Mouse (Mus musculus) kidney, embryonic 14.5 days (tissue): Measurements from ENCODE around the gene Ptprn. TPM values are rescaled to one million over a fixed set of nuclear protein-coding genes. Genes with fewer than 3 reads are reported as not detected.

ENCODE experiments used
- ATAC-seq: fragments of 200-750 bp; cut with Nextera tagmentation; 2 replicates; pipeline ENCODE4 v1.8.0; 2017; ENCODE audit warnings: moderate number of reproducible peaks, mild to moderate bottlenecking, moderate TSS enrichment, moderate library complexity; ENCODE audit not compliant: low FRiP score, low TSS enrichment
- H3K27ac ChIP-seq: fragments of 300-500 bp; sonication (generic); 2 replicates; pipeline ENCODE4 v1.5.1; 2014; ENCODE audit warnings: low read depth, mild to moderate bottlenecking, low read length, moderate library complexity, mixed read lengths
- H3K27me3 ChIP-seq: fragments of 300-500 bp; sonication (generic); 2 replicates; pipeline ENCODE4 v1.6.1; 2014; ENCODE audit warnings: mild to moderate bottlenecking, low read length; ENCODE audit not compliant: control insufficient read depth, insufficient read depth
- H3K36me3 ChIP-seq: fragments of 300-500 bp; sonication (generic); 2 replicates; pipeline ENCODE4 v1.6.1; 2014; ENCODE audit warnings: low read length, mixed read lengths; ENCODE audit not compliant: control insufficient read depth, insufficient read depth
- H3K4me1 ChIP-seq: fragments of 300-500 bp; sonication (generic); 2 replicates; pipeline ENCODE4 v1.6.1; 2014; ENCODE audit warnings: low read length, mixed read lengths; ENCODE audit not compliant: control insufficient read depth, insufficient read depth
- H3K4me2 ChIP-seq: fragments of 300-500 bp; sonication (generic); replicated peaks from 2 replicates; pipeline ENCODE4 v1.6.1; 2014; ENCODE audit warnings: low read depth, mild to moderate bottlenecking, low read length
- H3K4me3 ChIP-seq: fragments of 300-500 bp; sonication (generic); 2 replicates; pipeline ENCODE4 v1.5.1; 2014; ENCODE audit warnings: mild to moderate bottlenecking, low read length
- H3K9ac ChIP-seq: fragments of 300-500 bp; sonication (generic); 2 replicates; pipeline ENCODE4 v1.6.1; 2014; ENCODE audit warnings: low read depth, mild to moderate bottlenecking, low read length, moderate library complexity
- H3K9me3 ChIP-seq: fragments of 300-500 bp; sonication (generic); 2 replicates; pipeline ENCODE4 v1.6.1; 2016; ENCODE audit warnings: low read length; ENCODE audit not compliant: control insufficient read depth
- WGBS: fragments of 180-500 bp; shearing (Covaris S2); extraction: QIAGEN DNeasy Blood & Tissue Kit; methylation state at CpG from one replicate; pipeline ENCODE4 v1.1.7; 2014; 5-methylcytosine and 5-hydroxymethylcytosine counted together
- polyA plus RNA-seq: library from polyadenylated mRNA; unstranded; fragments of >200 nt; fragmentation: Nextera tagmentation; extraction: Ambion mirVana; gene quantifications from 2 replicates; pipeline ENCODE4 v1.2.1, GENCODE M21; 2014

Gene Ptprn
- polyA plus RNA-seq, 1 experiment from 2014 or later: 0.08 TPM

DNA sequence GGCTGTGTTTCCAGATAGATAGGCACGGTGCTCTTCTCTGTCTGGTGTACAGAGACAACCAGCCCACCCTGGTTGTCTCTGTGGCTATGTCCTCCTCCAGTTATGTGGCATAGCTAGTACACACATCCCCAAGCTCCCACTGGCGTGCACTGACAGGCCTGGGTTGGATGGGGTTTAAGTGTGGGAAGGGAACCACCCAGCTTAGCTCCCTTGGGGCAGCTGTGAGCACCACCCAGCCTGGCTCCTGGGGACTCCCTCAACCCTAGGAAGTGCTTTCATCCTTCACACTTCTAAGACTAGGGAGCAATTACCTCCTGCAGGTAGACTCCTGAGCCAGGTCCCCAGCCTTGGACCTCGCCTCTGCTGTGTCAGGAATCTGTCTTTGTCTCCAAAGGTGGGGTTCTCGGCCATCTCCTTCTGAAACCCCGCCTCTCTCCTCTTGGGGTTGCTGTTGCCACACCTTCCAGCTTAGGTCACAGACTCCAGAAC, 32.6 kb downstream of the Ptprn start, which contains the start of gene A630095N17Rik:
Gene A630095N17Rik (minus strand): TSS at position 439 of the 489 bp plus-strand sequence.
- Histone ChIP-seq H3K9ac (no peak within 1 kb of the TSS), H3K9me3 (no peaks in the 10 kb centered on the region), H3K4me1 (peaks cover 6% of the 10 kb centered on the region), H3K4me2 (no peak within 1 kb of the TSS), H3K27ac (no peak within 1 kb of the TSS), H3K4me3 (no peak within 1 kb of the TSS), H3K36me3 (no peaks in the 10 kb centered on the region), H3K27me3 (no peaks in the 10 kb centered on the region)
- WGBS: 71% methylated on average over 5 of the region's 5 CpGs
- no peak for ATAC-seq

DNA sequence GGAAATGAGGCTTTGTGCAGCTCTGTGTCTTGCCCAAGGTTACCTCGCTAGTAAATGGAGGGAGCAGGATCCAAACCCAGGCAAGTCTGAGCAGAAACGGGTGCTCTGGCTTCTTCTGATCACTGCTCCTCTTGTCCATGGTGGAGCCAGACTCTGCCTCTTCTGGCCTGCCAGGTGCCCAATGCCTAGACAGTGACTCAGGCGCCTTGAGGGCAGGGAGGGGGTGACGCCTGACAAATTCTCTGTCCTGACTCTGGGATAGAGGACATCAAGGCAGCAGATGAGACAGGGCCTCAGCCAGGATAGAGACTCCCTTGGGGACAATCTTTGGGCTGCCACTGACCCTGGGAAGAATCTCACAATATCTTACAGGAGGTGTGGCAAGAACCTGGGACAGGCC, 33.1 kb downstream of the Ptprn start:
- peaks cover 5% of the 10 kb centered on the region; the same call in 1 of the 2 replicates for H3K4me1 ChIP-seq
- H3K27me3 ChIP-seq: no peaks in the 10 kb centered on the region
- no peaks in the 10 kb centered on the region for H3K9me3 ChIP-seq
- WGBS: 86% methylated on average over 4 of the region's 4 CpGs
- no peak overlapping the region for H3K4me2 ChIP-seq
- H3K9ac ChIP-seq: no peak overlapping the region
- no peaks in the 10 kb centered on the region for H3K36me3 ChIP-seq
- no peak overlapping the region for H3K4me3 ChIP-seq
- no peak overlapping the region for H3K27ac ChIP-seq
- no peak for ATAC-seq

DNA sequence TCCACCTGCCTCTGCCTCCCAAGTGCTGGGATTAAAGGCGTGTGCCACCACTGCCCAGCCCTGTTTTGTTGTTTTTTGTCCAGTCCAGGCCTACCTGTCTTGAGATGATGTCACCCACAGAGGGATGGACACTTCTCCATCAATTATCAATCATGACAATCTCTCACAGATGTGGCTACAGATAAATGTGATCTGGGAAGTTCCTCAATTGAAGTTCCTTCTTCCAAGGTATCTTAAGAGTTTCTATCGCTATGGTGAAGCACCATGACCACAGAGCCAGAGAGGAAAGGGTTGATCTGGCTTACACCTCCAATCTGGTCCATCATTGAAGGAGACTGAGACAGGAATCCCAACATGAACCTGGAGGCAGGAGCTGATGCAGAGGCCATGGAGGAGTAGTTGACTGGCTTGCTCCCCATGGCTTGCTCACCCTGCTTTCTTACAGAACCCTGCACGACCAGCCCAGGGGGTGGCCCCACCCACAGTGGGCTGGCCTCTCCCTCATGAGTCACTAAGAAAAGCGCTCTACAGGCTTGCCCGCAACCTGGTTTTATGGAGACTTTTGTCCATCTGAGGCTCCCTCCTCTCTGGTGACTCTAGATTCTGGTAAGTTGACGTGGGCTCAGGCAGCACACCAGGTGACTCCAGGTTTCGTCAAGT, 33.8 kb downstream of the Ptprn start:
- H3K27ac ChIP-seq: no peak overlapping the region
- no peaks in the 10 kb centered on the region for H3K27me3 ChIP-seq
- H3K4me2 ChIP-seq: no peak overlapping the region
- no peak overlapping the region for H3K4me3 ChIP-seq
- 72% methylated on average over 7 of the region's 7 CpGs for WGBS
- no peak overlapping the region for H3K9ac ChIP-seq
- H3K4me1 ChIP-seq: no peaks in the 10 kb centered on the region; the same call in 1 of the 2 replicates
- H3K9me3 ChIP-seq: no peaks in the 10 kb centered on the region
- ATAC-seq: no peak
- no peaks in the 10 kb centered on the region for H3K36me3 ChIP-seq

DNA sequence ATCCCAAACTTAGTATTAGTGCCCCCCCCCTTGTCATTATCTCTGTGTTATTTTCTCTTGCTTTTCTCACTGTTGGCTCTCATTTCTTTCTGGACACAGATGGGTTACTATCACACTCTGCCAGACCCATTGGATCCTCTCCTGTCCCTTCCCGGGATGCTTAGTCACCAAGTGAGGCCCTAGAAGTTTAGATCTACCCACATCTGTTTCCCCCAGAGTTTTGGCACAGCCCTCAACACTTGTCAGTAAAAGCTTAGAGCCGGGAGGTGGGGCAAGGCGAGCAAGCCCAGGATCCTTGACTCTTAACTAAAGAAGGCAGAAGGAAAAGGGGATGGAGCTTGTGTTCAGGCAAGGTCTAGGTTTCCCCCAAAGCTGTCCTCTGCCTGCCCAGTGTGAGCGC, 35.1 kb downstream of the Ptprn start:
- no peak overlapping the region for H3K4me2 ChIP-seq

DNA sequence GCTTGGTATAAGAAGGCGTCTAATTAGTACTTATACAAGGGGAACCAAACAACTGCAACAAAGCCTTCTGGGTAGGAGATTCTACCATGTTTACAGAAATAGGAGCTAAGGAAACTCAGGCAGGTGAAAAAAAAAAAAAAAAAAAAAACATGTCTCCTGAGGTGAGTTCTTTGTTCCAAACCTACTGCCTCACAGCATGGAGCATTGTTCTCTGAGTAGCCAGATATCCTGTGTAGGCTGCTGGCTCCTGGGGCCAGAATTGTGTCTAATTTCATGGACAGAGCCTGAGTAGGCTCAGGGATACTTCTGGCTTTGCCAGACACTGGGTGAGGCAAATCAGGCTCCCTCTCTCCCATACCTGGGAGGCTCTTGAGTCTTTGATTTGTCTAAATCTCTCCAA, 36.6 kb downstream of the Ptprn start:
- no peak overlapping the region for H3K4me3 ChIP-seq
- no peaks in the 10 kb centered on the region for H3K36me3 ChIP-seq
- no peaks in the 10 kb centered on the region for H3K27me3 ChIP-seq
- 83% methylated on average over 1 of the region's 1 CpGs for WGBS
- H3K27ac ChIP-seq: no peak overlapping the region
- H3K4me2 ChIP-seq: no peak overlapping the region
- H3K4me1 ChIP-seq: no peaks in the 10 kb centered on the region
- H3K9ac ChIP-seq: no peak overlapping the region
- no peak for ATAC-seq
- H3K9me3 ChIP-seq: no peaks in the 10 kb centered on the region

More for the DNA sequence above, 35.1 kb downstream of the Ptprn start:
- Histone ChIP-seq H3K36me3 (no peaks in the 10 kb centered on the region), H3K4me3 (no peak overlapping the region), H3K9ac (no peak overlapping the region), H3K27me3 (no peaks in the 10 kb centered on the region), H3K4me1 (no peaks in the 10 kb centered on the region), H3K27ac (no peak overlapping the region), H3K9me3 (no peaks in the 10 kb centered on the region)
- WGBS: 75% methylated on average over 4 of the region's 4 CpGs
- ATAC-seq: no peak

DNA sequence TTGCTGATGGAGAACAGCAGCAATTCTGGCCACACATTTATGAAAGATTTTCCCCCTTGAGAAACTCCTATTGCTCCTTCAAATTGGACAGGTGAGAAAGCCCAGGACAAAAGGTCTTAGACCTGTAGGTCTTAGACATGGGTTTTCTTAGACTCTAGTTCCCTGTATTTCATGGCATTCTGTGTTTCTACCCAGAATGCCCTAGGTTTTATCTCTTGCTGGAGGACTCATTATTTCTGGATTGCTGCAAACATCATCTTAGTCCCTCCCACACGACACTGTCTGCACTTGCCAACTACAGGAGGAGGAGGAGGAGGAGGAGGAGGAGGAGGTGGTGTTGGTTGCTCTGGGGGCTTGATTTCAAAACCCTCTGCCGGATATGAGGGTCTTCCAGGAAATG, 38.2 kb downstream of the Ptprn start:
- no peaks in the 10 kb centered on the region for H3K36me3 ChIP-seq
- H3K4me2 ChIP-seq: no peak overlapping the region
- H3K27ac ChIP-seq: no peak overlapping the region
- ATAC-seq: no peak
- no peaks in the 10 kb centered on the region for H3K4me1 ChIP-seq
- H3K4me3 ChIP-seq: no peak overlapping the region
- no peaks in the 10 kb centered on the region for H3K27me3 ChIP-seq
- H3K9ac ChIP-seq: no peak overlapping the region
- WGBS: 42% methylated on average over 2 of the region's 2 CpGs
- H3K9me3 ChIP-seq: no peaks in the 10 kb centered on the region

DNA sequence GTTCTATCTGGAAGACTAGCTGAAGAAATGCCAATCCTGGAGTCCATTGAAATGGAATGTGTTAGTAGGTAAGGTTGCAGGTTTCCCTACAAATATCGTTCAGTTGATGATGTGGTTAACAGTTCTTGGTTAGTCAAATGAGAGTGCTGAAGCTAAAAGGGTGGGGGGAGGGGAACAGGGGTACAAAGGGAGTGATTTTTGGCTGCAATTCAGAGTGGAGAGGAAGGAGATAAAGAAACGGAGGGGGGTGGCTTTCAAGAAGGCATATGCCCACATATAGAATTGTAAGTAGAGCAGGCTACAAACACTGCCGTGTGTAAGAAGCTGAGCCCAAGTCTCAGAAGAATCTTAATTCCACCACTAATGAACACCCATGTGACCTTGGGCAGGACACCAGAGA, 38.8 kb downstream of the Ptprn start:
- H3K4me1 ChIP-seq: no peaks in the 10 kb centered on the region
- H3K4me2 ChIP-seq: no peak overlapping the region
- H3K9ac ChIP-seq: no peak overlapping the region
- H3K27me3 ChIP-seq: peaks cover 4% of the 10 kb centered on the region
- H3K27ac ChIP-seq: no peak overlapping the region
- H3K4me3 ChIP-seq: no peak overlapping the region
- no peak for ATAC-seq
- no peaks in the 10 kb centered on the region for H3K36me3 ChIP-seq
- 71% methylated on average over 3 of the region's 3 CpGs for WGBS
- no peaks in the 10 kb centered on the region for H3K9me3 ChIP-seq

DNA sequence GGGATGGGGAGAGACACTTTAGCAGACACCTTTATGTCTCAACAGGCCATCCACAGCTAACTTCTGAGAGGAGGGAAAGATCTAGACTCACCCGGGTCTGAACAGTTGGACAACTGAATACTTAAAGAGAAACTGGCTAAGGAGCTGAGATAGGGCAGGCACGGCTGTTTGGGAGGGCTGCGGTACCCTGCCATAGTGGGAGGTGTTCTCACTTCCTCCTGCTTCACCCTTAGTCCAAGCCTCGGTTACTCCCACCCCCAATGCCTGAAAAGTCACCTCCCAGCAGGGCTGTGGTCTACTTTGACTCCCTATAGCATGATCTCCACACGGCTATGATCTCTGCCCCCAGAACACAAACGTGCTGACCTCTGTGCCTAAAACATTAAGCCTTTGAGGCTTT, 40.8 kb downstream of the Ptprn start:
- Histone ChIP-seq H3K4me1 (peaks cover 5% of the 10 kb centered on the region; the same call in 1 of the 2 replicates), H3K4me2 (no peak overlapping the region), H3K9me3 (no peaks in the 10 kb centered on the region), H3K27ac (no peak overlapping the region), H3K4me3 (no peak overlapping the region), H3K27me3 (peaks cover 22% of the 10 kb centered on the region), H3K9ac (no peak overlapping the region), H3K36me3 (no peaks in the 10 kb centered on the region)
- no peak for ATAC-seq
- 62% methylated on average over 6 of the region's 6 CpGs for whole genome bisulfite sequencing

DNA sequence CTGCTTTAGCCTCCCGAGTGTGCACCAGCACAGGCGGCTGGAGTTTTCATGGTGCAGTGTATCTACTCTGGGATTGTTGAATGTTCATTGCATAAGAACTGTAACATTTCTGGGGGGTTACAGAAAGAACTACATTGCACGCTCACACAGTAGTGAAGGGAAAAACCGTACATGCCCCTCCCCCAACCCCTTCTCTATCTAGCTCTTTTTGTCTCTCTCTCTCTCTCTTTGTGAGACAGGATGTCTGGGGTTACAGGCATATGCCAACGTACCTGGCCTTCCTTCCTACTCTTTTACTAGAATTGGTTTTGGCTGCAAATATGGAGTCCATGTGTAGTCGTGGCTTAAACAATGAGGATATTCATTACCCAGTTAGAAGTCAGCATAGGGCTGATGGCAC, 41.4 kb downstream of the Ptprn start:
- no peak for ATAC-seq
- Histone ChIP-seq H3K9ac (no peak overlapping the region), H3K27me3 (peaks cover 28% of the 10 kb centered on the region), H3K4me3 (no peak overlapping the region), H3K4me1 (peaks cover 5% of the 10 kb centered on the region; the same call in 1 of the 2 replicates), H3K27ac (no peak overlapping the region), H3K4me2 (no peak overlapping the region), H3K9me3 (no peaks in the 10 kb centered on the region), H3K36me3 (no peaks in the 10 kb centered on the region)
- 80% methylated on average over 6 of the region's 6 CpGs for WGBS
